Mouse (Mus musculus) heart, embryonic 13.5 days (tissue): ENCODE measurements around the gene Dapk2. TPM values are rescaled to one million over a fixed set of nuclear protein-coding genes. Genes with fewer than 3 reads are reported as not detected.

Experiments used
- ATAC-seq: fragments of 200-750 bp; cut with Nextera tagmentation; 2 replicates; pipeline ENCODE4 v1.8.0; 2017; ENCODE audit warnings: moderate TSS enrichment; ENCODE audit not compliant: insufficient number of reproducible peaks, low FRiP score, low TSS enrichment; ENCODE audit errors: extremely low read depth
- H3K27ac ChIP-seq: fragments of 300-500 bp; sonication (generic); replicated peaks from 2 replicates; pipeline ENCODE4 v1.5.1; 2015; ENCODE audit warnings: moderate library complexity, mild to moderate bottlenecking, inconsistent platforms
- H3K27me3 ChIP-seq: fragments of 300-500 bp; sonication (generic); replicated peaks from 2 replicates; pipeline ENCODE4 v1.6.1; 2015; ENCODE audit warnings: mild to moderate bottlenecking, inconsistent platforms
- H3K36me3 ChIP-seq: fragments of 300-500 bp; sonication (generic); 2 replicates; pipeline ENCODE4 v1.6.1; 2015; ENCODE audit warnings: mild to moderate bottlenecking, inconsistent platforms
- H3K4me1 ChIP-seq: fragments of 300-500 bp; sonication (generic); 2 replicates; pipeline ENCODE4 v1.6.1; 2015; ENCODE audit warnings: inconsistent platforms
- H3K4me2 ChIP-seq: fragments of 300-500 bp; sonication (generic); 2 replicates; pipeline ENCODE4 v1.6.1; 2015; ENCODE audit warnings: inconsistent platforms, mild to moderate bottlenecking, moderate library complexity
- H3K4me3 ChIP-seq: fragments of 300-500 bp; sonication (generic); 2 replicates; pipeline ENCODE4 v1.5.1; 2015; ENCODE audit warnings: moderate library complexity, mild to moderate bottlenecking, inconsistent platforms
- H3K9ac ChIP-seq: fragments of 300-500 bp; sonication (generic); 2 replicates; pipeline ENCODE4 v1.6.1; 2015; ENCODE audit warnings: inconsistent platforms, mild to moderate bottlenecking, moderate library complexity
- H3K9me3 ChIP-seq: fragments of 300-500 bp; sonication (generic); 2 replicates; pipeline ENCODE4 v1.6.1; 2016; ENCODE audit warnings: inconsistent platforms
- WGBS: fragments of 180-500 bp; shearing (Covaris S2); methylation state at CpG from one replicate; pipeline ENCODE4 v1.1.7; 2015; ENCODE audit warnings: mixed read lengths; 5-methylcytosine and 5-hydroxymethylcytosine counted together
- polyA plus RNA-seq: library from polyadenylated mRNA; unstranded; fragments of >200 nt; fragmentation: Nextera tagmentation; extraction: Ambion mirVana; gene quantifications from 2 replicates; pipeline ENCODE4 v1.2.1, GENCODE M21; 2015

Dapk2 gene
- polyA plus RNA-seq, 1 experiment from 2014 or later = 4.5 TPM

DNA sequence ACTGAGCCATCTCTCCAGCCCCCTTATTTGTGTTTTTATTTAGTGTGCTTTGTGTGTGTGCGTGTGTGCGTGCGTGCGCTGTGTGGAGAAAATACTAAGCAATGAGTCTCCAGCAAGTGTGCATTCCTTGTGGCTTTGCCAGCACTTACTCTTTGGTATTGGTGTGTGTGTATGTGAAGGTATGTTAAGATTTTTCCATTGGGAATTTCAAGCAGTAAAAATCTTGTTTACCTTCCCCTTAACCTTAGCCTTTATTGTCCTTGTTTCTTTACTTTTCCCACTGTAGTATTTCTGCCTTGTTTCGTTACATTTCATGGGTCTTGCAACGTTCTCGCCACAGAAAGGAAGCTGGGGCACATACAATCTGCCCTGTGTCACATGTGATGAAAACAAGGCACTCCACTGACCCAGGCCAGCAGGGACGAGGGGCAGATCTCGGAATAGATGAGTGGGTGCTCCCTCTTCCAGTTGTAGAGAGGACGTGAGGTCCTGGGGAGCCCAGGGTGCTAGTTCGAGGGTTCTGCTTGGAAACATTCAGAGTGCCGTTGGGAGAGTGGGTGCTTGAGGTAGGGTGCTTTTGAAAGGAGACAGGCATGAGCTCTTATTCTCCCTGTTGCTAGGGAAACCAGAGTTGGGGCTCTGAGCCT lies 13.4 kb downstream of the Dapk2 start:
- H3K27ac ChIP-seq = 0 out of 2 replicates have a peak overlapping the region, but pooled peaks have one; percentile 0
- H3K4me1 ChIP-seq = peaks cover 41% of the 10 kb centered on the region
- no peaks in the 10 kb centered on the region for H3K27me3 ChIP-seq
- WGBS = 55% methylated on average over 12 of the region's 12 CpGs
- no peaks in the 10 kb centered on the region for H3K36me3 ChIP-seq
- no peaks in the 10 kb centered on the region for H3K9me3 ChIP-seq
- H3K9ac ChIP-seq = no peak overlapping the region
- H3K4me2 ChIP-seq = no peak overlapping the region
- no peak for ATAC-seq
- H3K4me3 ChIP-seq = no peak overlapping the region

DNA sequence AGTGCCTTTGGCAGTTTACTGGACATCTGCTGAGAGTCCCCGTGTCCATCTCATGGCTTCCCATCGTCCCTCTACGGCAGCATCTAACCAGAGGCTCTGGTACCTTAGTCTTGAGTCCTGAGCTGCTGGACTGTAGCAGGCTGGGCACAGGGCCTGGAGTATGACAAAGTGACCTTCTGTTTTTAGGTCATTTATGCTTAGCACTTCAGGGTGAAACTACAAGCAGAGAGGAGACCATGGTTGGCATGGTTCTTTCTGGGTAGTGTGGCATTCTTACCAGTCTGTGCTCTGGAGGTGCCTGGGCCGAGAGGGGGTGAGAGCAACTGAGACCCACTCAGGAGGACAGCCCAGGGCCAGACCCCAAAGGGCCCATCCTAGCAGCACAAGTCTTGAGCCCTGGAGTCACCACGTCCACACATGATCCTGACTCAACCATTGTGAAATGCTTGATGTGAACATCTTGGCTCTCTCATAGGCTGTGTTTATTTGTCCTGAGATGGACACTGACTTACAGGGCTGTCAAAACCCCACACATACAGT lies 15.4 kb downstream of the Dapk2 start:
- 86% methylated on average over 5 of the region's 5 CpGs for WGBS
- no peaks in the 10 kb centered on the region for H3K9me3 ChIP-seq

DNA sequence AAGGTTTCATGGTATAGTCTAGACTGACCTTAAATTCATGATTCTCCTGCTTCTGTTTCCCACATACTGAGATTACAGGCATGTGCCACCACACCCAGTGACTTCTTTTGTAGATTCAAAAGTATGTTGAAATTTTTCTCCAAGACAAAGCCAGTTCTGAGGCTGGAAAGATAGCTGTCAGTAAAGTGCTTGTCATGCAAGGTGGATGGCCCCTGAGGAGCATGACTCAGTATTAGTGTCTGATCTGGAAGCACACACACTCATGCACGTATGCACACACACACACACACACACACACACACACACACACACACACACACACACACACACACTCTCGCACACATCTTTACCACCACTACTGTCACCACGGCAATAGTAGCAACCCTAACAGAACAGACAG lies 17.0 kb downstream of the Dapk2 start:
- peaks cover 19% of the 10 kb centered on the region for H3K4me1 ChIP-seq
- ATAC-seq = no peak
- WGBS = 91% methylated on average over 3 of the region's 3 CpGs
- no peaks in the 10 kb centered on the region for H3K9me3 ChIP-seq
- no peak overlapping the region for H3K9ac ChIP-seq
- no peaks in the 10 kb centered on the region for H3K36me3 ChIP-seq
- H3K27me3 ChIP-seq = no peaks in the 10 kb centered on the region
- H3K4me3 ChIP-seq = no peak overlapping the region
- no peak overlapping the region for H3K27ac ChIP-seq
- no peak overlapping the region for H3K4me2 ChIP-seq

More for the DNA sequence above, 15.4 kb downstream of the Dapk2 start:
- no peaks in the 10 kb centered on the region for H3K27me3 ChIP-seq
- no peak overlapping the region for H3K4me3 ChIP-seq
- no peaks in the 10 kb centered on the region for H3K36me3 ChIP-seq
- no peak overlapping the region for H3K27ac ChIP-seq
- no peak overlapping the region for H3K4me2 ChIP-seq
- no peak for ATAC-seq
- no peak overlapping the region for H3K9ac ChIP-seq
- peaks cover 28% of the 10 kb centered on the region for H3K4me1 ChIP-seq

DNA sequence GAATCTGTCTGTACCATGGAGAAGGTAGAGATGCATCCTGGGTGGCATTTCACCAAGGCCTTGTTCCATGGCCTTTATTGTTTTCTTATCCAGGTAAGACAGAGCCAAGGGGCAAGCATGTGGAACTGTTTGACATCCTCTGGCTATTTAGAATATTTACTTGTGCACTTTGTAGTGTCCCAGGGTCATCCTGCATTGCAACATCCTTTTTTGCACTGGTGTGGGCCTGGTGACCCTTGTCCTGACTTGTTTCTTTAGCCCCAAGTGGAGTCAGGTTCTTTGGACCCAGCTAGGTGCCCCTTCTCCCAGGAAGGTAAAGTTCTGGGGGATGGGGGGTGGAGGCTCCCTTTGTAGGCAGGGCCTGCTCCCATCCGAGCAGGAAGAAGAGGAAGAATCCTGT lies 20.0 kb downstream of the Dapk2 start:
- Histone ChIP-seq H3K9me3 (no peaks in the 10 kb centered on the region), H3K27me3 (no peaks in the 10 kb centered on the region), H3K4me3 (no peak overlapping the region), H3K4me2 (no peak overlapping the region), H3K27ac (no peak overlapping the region), H3K36me3 (no peaks in the 10 kb centered on the region), H3K9ac (no peak overlapping the region), H3K4me1 (peaks cover 33% of the 10 kb centered on the region)
- 58% methylated on average over 1 of the region's 1 CpGs for WGBS
- ATAC-seq = no peak

DNA sequence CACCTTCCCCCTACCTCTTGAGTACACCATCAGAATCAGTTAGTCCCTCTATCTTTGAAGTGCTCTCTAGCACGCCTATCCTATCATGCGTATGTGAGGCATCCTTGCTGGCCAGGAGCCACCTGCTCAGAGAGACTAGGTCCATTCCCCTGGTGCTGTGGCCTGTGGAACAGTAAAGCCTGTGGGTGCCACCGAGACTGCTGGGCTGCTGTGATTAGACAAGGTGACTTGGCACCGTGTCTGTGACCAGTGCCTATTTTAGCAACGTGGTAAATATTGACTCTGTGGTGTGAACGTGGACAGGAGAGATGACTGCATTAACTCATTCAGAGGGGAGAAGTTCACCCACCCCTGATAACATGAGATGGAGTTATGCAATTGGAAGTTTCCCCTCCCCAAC lies 21.8 kb downstream of the Dapk2 start:
- H3K4me1 ChIP-seq = peaks cover 34% of the 10 kb centered on the region
- no peak for ATAC-seq
- 32% methylated on average over 6 of the region's 6 CpGs for WGBS
- no peak overlapping the region for H3K4me3 ChIP-seq
- H3K27me3 ChIP-seq = no peaks in the 10 kb centered on the region
- no peak overlapping the region for H3K27ac ChIP-seq
- H3K9ac ChIP-seq = no peak overlapping the region
- H3K4me2 ChIP-seq = 0 out of 2 replicates have a peak overlapping the region, but pooled peaks have one; percentile 3
- no peaks in the 10 kb centered on the region for H3K36me3 ChIP-seq
- no peaks in the 10 kb centered on the region for H3K9me3 ChIP-seq

DNA sequence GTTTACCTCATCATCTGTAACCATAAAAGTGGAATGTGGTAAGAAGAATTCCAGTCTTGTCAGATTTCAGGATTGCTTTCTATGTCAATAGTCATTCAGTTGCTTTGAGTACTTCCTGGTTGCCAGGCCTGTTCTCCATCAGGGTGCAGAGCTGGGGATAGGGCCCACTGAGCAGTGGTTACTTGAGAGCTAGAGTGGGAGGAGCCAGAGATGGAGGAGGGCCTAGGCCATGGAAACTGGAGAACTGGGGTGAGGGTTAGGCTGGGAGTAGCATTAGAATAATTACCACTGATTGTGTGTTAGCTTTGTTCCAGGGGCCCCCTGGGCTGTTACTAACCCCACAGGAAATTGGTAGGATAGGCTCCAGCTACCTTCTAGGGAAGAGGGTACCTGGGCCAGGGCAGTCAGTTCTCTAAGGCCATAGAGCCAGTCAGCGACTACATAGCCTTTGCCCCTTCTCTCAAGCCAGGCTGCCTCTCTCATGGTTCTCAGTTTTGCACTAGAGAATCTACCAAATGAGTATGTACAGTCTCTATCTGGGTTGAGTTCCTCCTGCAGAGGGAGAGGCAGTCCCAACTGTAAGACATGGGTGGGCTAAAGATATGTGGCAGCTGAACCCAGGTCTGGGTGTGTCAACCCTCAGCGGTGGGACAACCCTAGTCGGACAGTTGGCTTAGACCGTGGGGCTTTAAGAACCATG lies 23.3 kb downstream of the Dapk2 start:
- Histone ChIP-seq H3K9me3 (no peaks in the 10 kb centered on the region), H3K4me1 (peaks cover 34% of the 10 kb centered on the region), H3K27me3 (no peaks in the 10 kb centered on the region), H3K9ac (no peak overlapping the region), H3K4me3 (no peak overlapping the region), H3K36me3 (no peaks in the 10 kb centered on the region), H3K4me2 (peak overlapping the region; percentile 27), H3K27ac (peak overlapping the region; percentile 64)
- 51% methylated on average over 4 of the region's 4 CpGs for WGBS
- ATAC-seq = peak; percentile 65; the same call in 1 of the 2 replicates

DNA sequence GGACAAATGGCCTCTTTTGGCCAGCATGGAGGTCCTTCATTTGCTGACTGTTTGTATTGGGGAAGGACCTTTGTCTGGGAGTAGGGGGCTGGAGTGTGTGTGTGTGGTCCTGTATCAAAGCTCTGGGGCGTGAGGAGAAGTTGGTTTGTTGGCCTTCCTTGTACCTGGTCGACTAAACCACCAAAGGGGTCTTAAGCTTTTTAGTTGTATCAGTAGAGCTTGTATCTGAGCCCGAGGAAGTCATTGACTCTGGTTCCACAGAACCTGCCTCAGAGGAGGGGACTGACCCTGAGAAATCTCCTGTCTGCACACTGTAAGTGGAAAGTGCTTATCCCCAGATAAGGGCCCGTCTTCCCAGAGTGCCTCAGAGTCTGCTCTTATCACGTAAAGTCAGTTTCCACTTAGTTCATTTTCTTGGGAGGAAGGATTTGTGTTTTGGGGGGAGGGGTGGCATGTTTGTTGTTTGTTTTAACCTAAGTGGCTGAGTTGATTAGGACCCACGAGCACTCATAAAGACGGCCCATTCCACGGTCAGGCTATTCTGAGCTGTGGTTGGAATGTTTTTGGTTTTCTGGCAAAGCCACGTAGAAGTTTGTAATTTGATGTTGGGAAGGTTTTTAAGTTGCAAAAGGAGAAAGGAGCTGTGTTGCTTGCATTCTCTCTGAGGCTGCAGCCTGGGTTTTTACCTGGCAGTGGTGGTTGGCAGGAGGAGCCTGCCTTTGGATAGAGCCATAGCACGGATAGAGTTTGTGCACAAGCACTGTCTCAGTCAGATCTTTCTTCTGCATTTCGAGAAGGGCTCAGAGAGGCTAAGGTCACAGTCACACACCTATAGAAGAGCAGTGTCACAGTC lies 24.0 kb downstream of the Dapk2 start:
- H3K9ac ChIP-seq = peak overlapping the region; percentile 3; the same call in 1 of the 2 replicates
- ATAC-seq = 0 out of 2 replicates have a peak, but pooled peaks have one; percentile 22
- WGBS = 12% methylated on average over 11 of the region's 11 CpGs
- H3K27me3 ChIP-seq = no peaks in the 10 kb centered on the region
- peaks cover 41% of the 10 kb centered on the region for H3K4me1 ChIP-seq
- no peaks in the 10 kb centered on the region for H3K9me3 ChIP-seq
- peak overlapping the region; percentile 64 for H3K27ac ChIP-seq
- no peaks in the 10 kb centered on the region for H3K36me3 ChIP-seq
- peak overlapping the region; percentile 27 for H3K4me2 ChIP-seq
- no peak overlapping the region for H3K4me3 ChIP-seq

DNA sequence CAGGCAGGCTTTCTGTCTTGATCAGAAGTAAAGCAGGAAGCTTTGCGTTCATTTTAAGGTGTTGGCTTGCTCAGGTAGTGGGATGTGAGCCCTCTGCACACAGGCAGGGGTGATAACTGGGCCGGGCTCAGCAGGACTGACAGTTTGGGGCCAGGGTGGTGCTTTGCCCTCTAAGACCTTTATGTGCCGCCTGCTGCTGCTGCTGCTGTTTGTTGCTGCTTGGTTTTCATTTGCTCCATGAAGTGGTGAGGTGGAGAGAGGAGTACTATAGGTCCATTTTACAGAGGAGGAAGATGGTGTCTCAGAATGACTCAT lies 24.6 kb downstream of the Dapk2 start:
- Histone ChIP-seq H3K4me2 (peak overlapping the region; percentile 27), H3K9ac (no peak overlapping the region), H3K27me3 (no peaks in the 10 kb centered on the region), H3K4me3 (no peak overlapping the region), H3K9me3 (no peaks in the 10 kb centered on the region), H3K27ac (peak overlapping the region; percentile 64), H3K36me3 (no peaks in the 10 kb centered on the region), H3K4me1 (peaks cover 41% of the 10 kb centered on the region)
- 54% methylated on average over 3 of the region's 3 CpGs for WGBS
- ATAC-seq = no peak

DNA sequence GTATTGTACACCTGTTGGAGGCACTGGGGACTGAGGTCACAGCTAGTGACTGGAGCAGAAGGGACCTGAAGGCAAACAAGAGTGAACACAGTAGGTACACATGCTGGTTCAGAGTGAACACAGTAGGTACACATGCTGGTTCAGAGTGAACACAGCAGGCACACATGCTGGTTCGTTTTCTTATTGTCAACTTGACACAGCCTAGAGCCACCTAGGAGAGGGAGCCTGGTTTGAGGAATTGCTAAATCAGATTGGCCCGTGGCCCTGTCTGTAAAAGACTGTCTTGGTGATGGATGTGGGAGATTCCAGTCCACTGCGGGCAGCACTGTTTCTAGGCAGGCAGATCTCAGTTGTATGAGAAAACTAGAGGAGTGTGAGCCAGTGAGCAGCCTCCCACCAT lies 25.0 kb downstream of the Dapk2 start:
- no peak for ATAC-seq
- Histone ChIP-seq H3K27me3 (no peaks in the 10 kb centered on the region), H3K9ac (no peak overlapping the region), H3K9me3 (no peaks in the 10 kb centered on the region), H3K4me3 (no peak overlapping the region), H3K27ac (0 out of 2 replicates have a peak overlapping the region, but pooled peaks have one; percentile 64), H3K36me3 (no peaks in the 10 kb centered on the region), H3K4me1 (peaks cover 41% of the 10 kb centered on the region), H3K4me2 (peak overlapping the region; percentile 27; the same call in 1 of the 2 replicates)
- whole genome bisulfite sequencing = 64% methylated on average over 3 of the region's 3 CpGs

DNA sequence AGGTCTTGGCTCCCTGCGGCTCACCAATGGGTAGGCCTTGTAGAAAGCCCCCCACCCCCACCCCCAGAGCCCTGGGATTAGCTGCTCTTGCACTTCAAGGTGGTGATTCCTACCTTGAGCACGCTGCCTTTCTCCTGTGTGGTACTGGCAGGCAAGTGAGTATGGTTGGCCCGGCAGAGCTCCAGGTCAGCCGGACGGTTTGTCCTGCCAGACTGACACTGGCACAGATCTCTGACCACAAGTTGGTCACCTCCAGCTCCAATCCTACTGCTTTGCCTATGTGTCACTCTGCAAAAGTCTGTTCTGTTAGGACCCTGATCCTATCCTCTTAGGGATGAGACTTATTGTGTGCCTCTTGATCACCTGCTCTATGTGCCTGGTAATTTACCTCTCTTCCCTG lies 26.5 kb downstream of the Dapk2 start:
- H3K4me1 ChIP-seq = peaks cover 41% of the 10 kb centered on the region
- H3K9ac ChIP-seq = no peak overlapping the region
- 67% methylated on average over 5 of the region's 5 CpGs for WGBS
- H3K9me3 ChIP-seq = no peaks in the 10 kb centered on the region
- no peak overlapping the region for H3K4me3 ChIP-seq
- no peaks in the 10 kb centered on the region for H3K27me3 ChIP-seq
- no peak overlapping the region for H3K4me2 ChIP-seq
- H3K36me3 ChIP-seq = no peaks in the 10 kb centered on the region
- no peak overlapping the region for H3K27ac ChIP-seq
- no peak for ATAC-seq

DNA sequence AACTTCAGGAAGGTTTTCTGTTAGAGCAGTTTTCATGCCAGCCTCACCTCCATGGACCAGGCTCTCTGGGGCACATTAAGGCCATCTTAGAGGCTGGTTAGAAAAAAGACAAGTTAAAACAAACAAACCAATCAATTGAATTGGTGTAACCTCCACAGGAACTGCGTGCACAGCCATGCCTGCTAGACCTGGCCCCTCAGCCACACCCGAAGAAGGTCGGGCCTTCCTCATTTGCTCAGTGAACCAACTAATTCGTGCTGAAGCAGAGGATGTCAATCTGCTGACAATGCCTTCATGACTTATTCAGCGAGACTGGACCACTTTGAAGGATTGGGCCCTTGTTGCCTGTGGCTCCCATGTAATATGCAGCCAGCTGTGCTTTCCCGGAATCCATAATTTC lies 28.4 kb downstream of the Dapk2 start:
- Histone ChIP-seq H3K4me2 (no peak overlapping the region), H3K4me3 (no peak overlapping the region), H3K9me3 (no peaks in the 10 kb centered on the region), H3K9ac (no peak overlapping the region), H3K27ac (no peak overlapping the region), H3K27me3 (no peaks in the 10 kb centered on the region), H3K4me1 (peaks cover 27% of the 10 kb centered on the region), H3K36me3 (no peaks in the 10 kb centered on the region)
- no peak for ATAC-seq
- WGBS = 54% methylated on average over 6 of the region's 6 CpGs
